Mouse (Mus musculus) embryonic facial prominence, embryonic 11.5 days (tissue): ENCODE results near the gene Samd3. TPM values are rescaled to one million over a fixed set of nuclear protein-coding genes. Genes with fewer than 3 reads are reported as not detected.

ENCODE experiments used
- ATAC-seq: fragments of 200-750 bp; cut with Nextera tagmentation; replicated peaks from 2 replicates; pipeline ENCODE4 v1.8.0; 2017; ENCODE audit warnings: low read depth; ENCODE audit not compliant: insufficient number of reproducible peaks, low FRiP score, low TSS enrichment
- DNase-seq: peaks from one replicate; pipeline ENCODE4 v3.0.0-alpha.2; 2015; ENCODE audit warnings: low spot score
- H3K27ac ChIP-seq: fragments of 300-500 bp; sonication (generic); replicated peaks from 2 replicates; pipeline ENCODE4 v1.5.1; 2014; ENCODE audit warnings: mild to moderate bottlenecking, low read depth, low read length, control low read depth
- H3K27me3 ChIP-seq: fragments of 300-500 bp; sonication (generic); 2 replicates; pipeline ENCODE4 v1.6.1; 2014; ENCODE audit warnings: mild to moderate bottlenecking, low read length, moderate library complexity, mixed read lengths; ENCODE audit not compliant: control insufficient read depth, insufficient read depth
- H3K36me3 ChIP-seq: fragments of 300-500 bp; sonication (generic); replicated peaks from 2 replicates; pipeline ENCODE4 v1.6.1; 2014; ENCODE audit warnings: low read depth, mild to moderate bottlenecking, low read length, moderate library complexity, mixed read lengths; ENCODE audit not compliant: control insufficient read depth, insufficient read depth
- H3K4me1 ChIP-seq: fragments of 300-500 bp; sonication (generic); 2 replicates; pipeline ENCODE4 v1.6.1; 2014; ENCODE audit warnings: low read length, mixed read lengths; ENCODE audit not compliant: control insufficient read depth, insufficient read depth
- H3K4me2 ChIP-seq: fragments of 300-500 bp; sonication (generic); 2 replicates; pipeline ENCODE4 v1.6.1; 2014; ENCODE audit warnings: low read depth, mild to moderate bottlenecking, control low read depth, low read length, moderate library complexity
- H3K4me3 ChIP-seq: fragments of 300-500 bp; sonication (generic); 2 replicates; pipeline ENCODE4 v1.5.1; 2014; ENCODE audit warnings: low read depth, low read length, control low read depth
- H3K9ac ChIP-seq: fragments of 300-500 bp; sonication (generic); replicated peaks from 2 replicates; pipeline ENCODE4 v1.6.1; 2014; ENCODE audit warnings: mild to moderate bottlenecking, control low read depth, low read length
- H3K9me3 ChIP-seq: fragments of 300-500 bp; sonication (generic); replicated peaks from 2 replicates; pipeline ENCODE4 v1.6.1; 2016; ENCODE audit warnings: mild to moderate bottlenecking, low read length, inconsistent platforms, mixed read lengths; ENCODE audit not compliant: control insufficient read depth
- WGBS: fragments of 180-500 bp; shearing (Covaris S2); extraction: QIAGEN DNeasy Blood & Tissue Kit; methylation state at CpG from one replicate; pipeline ENCODE4 v1.1.7; 2014; 5-methylcytosine and 5-hydroxymethylcytosine counted together
- polyA plus RNA-seq: library from polyadenylated mRNA; unstranded; fragments of >200 nt; fragmentation: Nextera tagmentation; extraction: Ambion mirVana; gene quantifications from 2 replicates; pipeline ENCODE4 v1.2.1, GENCODE M21; 2014

The Samd3 gene
- polyA plus RNA-seq, 1 experiment from 2014 or later, result 1.7 TPM

DNA sequence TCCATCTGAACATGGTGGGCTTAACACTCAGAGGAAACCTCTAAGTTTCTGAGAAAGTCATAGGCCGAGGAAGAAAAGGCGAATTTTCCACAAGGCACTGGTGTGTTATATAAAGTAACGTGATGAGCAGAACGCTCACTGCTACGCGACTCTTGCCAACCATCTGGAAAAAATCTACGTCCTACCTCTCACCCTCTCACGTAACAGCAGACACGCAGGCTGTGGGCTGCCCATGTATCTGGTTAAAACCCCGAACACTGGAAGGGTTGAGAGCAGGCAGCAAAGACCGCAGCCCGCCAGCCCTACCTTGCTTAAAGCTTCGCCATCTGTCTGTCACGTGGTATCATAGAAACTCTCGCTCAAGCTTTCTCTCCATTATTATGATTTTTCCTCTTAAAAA, 84.8 kb downstream of the Samd3 start:
- peaks cover 5% of the 10 kb centered on the region for H3K36me3 ChIP-seq
- no peaks in the 10 kb centered on the region for H3K4me1 ChIP-seq
- no peaks in the 10 kb centered on the region for H3K9me3 ChIP-seq
- 67% methylated on average over 15 of the region's 15 CpGs for WGBS
- DNase-seq, result peak; percentile 49
- no peaks in the 10 kb centered on the region for H3K27me3 ChIP-seq
- H3K4me3 ChIP-seq, result no peak overlapping the region
- no peak overlapping the region for H3K27ac ChIP-seq
- peak; percentile 52 for ATAC-seq
- H3K9ac ChIP-seq, result no peak overlapping the region
- no peak overlapping the region for H3K4me2 ChIP-seq

DNA sequence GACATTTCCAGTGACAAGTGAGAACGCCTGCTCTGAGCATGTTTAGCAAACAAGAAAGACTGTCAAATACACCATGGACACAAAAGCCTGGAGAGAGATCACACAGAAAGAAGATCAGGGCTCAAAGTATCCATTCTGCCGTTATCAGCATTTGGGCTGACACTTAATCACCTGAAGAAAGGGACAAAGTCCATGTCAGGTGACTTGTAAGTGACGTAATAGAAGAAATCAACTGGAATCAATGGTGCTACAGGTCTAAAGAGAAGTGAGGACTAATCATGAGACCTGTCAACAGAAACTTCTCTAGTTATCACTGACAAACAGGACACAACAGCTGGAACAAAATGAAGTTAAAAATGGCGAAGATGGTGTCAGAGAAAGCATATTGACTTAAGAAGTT, 91.2 kb downstream of the Samd3 start:
- Histone ChIP-seq H3K27ac (no peak overlapping the region), H3K4me3 (no peak overlapping the region), H3K4me2 (no peak overlapping the region), H3K9me3 (no peaks in the 10 kb centered on the region), H3K27me3 (no peaks in the 10 kb centered on the region), H3K36me3 (no peaks in the 10 kb centered on the region), H3K9ac (no peak overlapping the region), H3K4me1 (no peaks in the 10 kb centered on the region)
- ATAC-seq, result no peak
- 89% methylated on average over 4 of the region's 4 CpGs for WGBS
- no peak for DNase-seq

Other genes with a start within 250 kb of the Samd3 start
- not detected in 2 replicates for gene Gm9767, start 151.5 kb upstream of the Samd3 start, polyA plus RNA-seq
- gene Tmem200a, start 150.7 kb upstream of the Samd3 start, polyA plus RNA-seq, result 8.3 and 10.4 TPM in 2 replicates
- 21.1 and 24.9 TPM in 2 replicates for gene L3mbtl3, start 146.3 kb downstream of the Samd3 start, polyA plus RNA-seq